Mouse (Mus musculus): Measurements from ENCODE around the gene Ankrd54.
A peak's percentile ranks its signal among the peaks of the same experiment; 100 is the strongest.

GRCm38 (mm10) chr15:79025687-79026308 is 36.9 kb downstream of the Ankrd54 start:
- TF ChIP-seq POLR2A (IDR thresholded peaks at IDR 0.05; ENCODE audit: extremely low read depth, insufficient read depth, low read length) (0 out of 2 replicates have a peak, but pooled peaks have one; percentile 21), CTCF (IDR thresholded peaks at IDR 0.05; ENCODE audit: low read depth, low read length) (no peak)
